Mouse (Mus musculus) c-Kit-positive CD71-positive TER-119-negative erythroid progenitor cells, embryonic 14.5 days (primary cell): ENCODE measurements around the gene Eif2a.

Experiments used
- DNase-seq: peaks from one replicate; pipeline ENCODE4 v3.0.0-alpha.2; 2013; ENCODE audit warnings: low read depth

Gene Eif2a

DNA sequence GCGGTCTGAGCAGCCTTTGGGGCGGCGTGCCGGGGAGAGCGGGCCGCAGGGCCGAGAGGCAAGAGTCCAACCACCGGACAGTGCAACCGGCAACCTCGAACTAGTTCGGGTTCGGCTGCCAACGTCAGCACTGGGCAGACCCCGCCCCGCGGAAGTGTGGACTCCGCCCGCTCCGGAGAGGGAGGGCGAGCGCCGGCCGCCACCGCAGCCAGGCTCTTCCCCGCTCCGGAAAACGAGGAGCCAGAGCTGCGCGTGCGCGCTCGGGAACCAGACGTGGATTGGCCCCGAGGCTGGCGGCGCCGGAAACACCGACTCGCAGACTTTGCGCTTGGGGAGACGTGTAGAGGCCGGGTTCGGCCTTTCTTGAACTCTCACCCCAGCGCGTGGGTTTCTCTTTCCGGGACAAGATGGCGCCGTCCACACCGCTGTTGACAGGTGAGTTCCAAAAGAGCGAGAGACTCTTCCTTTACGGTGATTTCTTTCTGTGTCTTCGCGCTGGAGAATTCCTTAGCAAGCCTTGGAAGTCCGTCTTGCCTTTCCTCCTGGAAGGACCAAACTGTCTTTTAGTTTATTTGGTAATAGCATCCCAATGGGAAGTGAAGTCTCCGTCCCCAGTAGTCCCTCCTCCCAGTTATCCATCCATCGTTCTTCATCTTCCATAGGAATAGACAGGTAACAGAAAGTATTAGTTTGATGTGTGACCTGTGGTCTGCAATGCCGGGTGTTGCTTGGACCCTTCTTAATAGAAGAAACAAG is at the start of gene Eif2a, which contains the start of gene Serp1:
Gene Eif2a, plus strand, starts transcription at position 170 of the 756 bp plus-strand sequence.
Gene Serp1, minus strand, starts transcription at position 241 of the 756 bp plus-strand sequence.
- DNase-seq, result peak; percentile 96

DNA sequence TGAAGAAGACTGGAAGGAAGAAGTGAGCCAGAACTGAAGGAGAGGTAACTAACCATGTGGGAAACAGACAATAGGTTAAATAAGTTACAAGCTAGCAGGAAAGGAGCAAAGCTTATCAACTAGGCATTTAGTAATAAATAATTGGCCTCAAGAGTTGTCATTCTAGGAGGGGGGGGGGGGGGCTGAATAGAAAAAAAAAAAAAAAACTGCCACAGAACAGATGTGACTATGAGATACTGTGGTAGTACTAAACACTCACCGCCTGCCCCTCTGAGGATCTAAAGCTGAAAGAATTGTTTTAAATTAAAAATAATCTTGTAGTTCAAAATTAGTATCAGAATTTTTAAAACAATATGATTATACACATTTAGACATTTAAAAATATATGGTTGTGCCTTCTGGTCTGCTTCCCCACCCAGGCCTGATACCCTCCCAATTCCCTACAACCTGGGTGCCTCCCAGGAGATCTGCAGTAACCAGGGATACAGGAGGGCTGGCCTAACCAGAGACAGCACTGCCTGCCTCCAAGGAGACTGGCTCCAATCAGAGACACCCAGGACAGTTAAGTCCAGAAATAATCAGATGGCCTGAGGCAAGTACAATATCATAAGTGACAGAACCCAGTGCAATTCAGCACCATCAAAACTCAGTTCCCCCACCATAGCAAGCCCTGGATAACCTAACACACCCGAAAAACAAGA is 46.7 kb upstream of the Eif2a start:
- DNase-seq, result no peak

DNA sequence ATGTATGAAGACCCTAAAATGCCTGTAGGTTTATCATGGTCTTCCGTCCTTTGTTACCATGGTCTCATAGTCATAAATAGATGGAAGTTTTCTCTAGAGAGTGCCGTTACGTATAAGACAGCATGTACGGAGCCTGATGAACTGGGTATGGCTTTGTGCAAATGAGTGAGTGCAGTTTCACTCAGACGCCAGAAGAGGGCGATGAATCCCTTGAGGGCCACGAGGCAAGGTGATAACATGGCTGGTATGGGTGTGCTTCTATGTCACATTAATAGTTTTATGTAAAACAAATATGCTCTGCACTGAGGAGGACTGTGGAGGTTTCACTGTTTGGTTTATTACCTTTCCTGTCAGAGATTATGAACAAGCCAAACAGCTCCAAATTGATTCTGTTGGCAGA is 39.7 kb upstream of the Eif2a start:
- DNase-seq, result peak; percentile 36

DNA sequence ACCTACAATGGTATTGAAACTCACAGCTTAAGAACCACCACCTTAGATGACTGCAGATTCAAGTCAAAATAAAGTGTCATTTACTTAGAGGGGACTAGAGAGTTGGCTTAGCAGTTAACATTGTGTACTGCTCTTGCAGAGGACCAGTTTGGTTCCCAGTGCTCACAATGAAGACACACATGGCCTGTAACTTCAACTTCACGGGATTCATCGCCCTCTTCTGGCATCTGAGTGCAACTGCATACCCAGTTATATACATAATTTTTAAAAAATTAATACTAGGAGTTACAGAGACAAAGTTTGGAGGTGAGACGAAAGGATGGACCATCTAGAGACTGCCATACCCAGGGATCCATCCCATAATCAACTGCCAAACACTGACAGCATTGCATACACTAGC is 38.5 kb upstream of the Eif2a start:
- no peak for DNase-seq

DNA sequence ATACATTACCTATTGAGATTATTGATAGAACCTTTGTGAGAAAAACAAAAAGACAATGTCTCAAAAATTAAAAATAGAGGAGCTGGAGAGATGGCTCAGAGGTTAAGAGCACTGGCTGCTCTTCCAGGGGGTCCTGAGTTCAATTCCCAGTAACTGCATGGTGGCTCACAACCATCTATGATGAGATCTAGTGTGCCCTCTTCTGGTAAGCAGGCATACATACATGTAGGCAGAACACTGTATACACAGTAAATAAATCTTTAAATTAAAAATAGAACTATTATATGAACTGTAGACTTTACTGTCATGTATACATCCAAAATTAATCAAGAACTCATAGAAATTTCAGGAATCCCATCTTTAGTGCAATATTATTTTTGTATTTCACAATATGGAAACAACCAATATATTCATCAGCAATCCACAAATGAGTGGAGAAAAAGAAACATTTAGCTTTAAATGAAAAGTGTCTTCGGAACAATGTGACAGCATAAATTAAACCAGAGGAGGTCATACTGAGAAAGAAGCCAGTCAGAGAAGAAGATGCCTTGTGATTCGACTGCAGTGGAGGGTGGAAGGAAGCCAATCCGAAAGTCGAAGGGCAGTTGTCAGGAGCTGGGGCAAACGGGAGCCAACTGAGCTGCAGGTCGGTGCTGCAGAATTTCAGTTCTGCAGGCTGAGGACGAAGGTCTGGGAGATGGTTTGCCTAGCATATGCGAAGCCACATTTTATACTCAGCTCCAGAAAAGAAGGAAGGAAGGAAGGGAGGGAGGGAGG is 37.4 kb upstream of the Eif2a start:
- DNase-seq, result no peak

- no peak for DNase-seq
Measured at GRCm38 (mm10) chr3:58490787-58491186, 34.8 kb upstream of the Eif2a start.

DNA sequence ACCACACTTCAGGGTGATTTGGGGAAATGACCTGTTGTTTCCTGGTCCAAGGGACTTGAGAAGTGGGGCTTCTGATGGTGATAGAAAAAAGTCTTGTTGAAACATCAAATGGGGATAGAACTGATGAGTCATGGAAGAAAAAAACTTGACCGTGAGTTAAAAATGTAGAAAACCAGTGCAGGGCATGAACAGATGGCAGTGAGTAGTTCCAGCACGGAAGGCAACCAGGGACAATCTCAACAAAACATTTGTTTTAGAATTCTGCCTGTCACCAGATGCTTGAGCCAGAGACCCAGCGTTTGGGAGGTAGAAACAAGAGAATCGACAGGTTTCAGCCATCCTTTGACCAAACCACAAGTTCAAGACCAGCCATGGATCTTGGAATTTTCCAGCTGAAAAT is 32.0 kb upstream of the Eif2a start:
- DNase-seq, result no peak

GRCm38 (mm10) chr3:58501961-58502360 is 23.7 kb upstream of the Eif2a start:
- no peak for DNase-seq

DNA sequence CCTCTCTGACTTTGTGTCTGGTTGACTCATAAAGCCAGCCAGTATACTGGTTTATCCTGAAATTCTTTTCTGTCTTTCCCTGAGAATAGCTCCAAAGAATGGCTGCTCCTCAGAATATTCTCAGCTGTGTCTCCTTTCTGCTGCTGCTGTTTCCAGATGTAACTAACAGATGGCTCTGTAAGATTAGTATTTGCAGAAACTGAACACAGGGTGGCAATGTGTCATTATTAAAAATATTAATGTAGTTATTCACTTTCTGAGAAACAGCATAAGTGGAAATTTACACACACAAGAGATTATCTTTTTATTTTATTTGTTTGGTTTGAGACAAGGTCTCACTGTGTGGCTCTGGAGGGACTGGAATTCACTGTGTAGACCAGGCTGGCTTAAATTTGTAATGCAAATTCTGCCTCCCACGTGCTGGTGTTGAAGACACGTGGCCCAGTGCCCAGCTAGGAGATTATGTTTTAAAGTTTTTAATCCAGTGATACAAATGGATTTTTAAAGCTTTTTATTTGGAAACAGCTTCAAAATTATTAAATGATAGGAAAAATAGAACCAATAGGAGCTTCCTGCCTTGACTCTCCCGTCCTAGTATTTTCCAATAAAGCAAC is 21.8 kb upstream of the Eif2a start:
- DNase-seq, result no peak

DNA sequence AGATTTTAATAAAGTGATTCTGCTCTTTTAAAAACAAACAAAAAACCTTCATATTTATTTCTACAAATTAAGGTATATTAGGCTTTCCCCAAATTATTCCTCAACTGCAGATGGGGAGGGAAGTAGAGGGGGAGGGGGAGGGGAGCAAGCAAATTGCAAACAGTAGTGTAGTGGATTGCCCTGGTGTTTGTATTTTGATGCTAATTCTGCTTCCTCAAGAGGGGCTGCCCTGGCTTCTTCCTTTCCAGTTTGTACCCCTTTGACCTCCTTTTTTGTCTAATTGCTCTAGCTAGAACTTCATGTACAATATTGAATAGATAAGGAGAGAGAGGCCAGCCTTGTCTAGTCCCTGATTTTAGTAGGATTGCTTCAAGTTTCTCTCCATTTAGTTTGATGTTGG is 20.9 kb upstream of the Eif2a start:
- DNase-seq, result no peak

DNA sequence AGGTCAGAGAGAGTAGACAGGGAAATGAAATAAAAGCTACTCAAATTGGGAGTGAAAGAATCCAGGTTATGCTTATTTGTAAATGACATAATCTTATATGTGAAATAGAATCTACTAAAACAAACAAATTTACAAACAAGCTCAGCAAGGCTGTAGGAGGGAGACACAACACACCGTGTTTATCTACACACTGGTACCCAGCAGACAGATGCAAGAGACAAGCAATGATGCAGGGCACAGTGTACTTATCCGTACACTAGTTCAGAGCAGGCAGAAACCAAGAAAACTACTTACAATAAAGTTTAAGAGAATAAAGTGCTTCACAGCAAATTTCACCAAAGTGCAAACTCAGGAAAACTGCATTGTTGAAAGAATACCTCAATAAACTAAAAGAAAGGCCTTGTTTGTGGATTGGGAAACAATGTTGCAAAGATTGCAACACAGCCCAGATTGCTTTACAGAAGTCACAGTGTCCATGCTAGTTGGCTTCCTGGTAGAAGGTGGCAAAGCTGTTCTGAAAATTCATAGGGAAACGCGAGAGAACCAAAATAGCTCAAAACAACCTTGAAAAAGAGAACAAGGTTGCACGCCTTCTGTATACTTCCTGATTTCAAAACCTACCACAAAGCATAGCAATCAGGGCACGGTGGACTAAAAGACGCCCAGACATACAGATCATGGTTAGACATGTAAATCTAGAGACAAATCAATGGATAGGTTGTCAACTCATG is 17.4 kb upstream of the Eif2a start:
- DNase-seq, result no peak

DNA sequence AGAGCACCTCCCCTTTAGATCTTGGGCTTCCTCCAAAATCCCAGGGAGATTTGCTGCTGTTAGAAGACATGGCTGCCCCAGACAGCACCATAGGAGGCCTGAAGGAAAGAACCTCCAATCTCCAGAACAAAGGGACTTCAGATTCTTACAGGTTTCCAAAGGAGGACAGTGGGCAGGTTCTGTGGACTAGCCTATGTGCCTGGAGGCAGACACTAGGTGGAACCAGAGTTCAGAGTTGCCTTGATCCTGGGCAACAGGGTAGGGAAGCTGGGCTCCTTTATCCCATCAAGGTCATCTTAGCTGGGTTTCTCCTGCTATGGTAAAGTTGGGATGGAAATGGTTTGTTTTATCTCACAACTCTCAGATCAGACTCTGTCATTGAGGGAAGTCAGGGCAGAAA is 14.0 kb upstream of the Eif2a start:
- no peak for DNase-seq

GRCm38 (mm10) chr3:58512740-58513139 is 12.9 kb upstream of the Eif2a start:
- DNase-seq, result no peak

DNA sequence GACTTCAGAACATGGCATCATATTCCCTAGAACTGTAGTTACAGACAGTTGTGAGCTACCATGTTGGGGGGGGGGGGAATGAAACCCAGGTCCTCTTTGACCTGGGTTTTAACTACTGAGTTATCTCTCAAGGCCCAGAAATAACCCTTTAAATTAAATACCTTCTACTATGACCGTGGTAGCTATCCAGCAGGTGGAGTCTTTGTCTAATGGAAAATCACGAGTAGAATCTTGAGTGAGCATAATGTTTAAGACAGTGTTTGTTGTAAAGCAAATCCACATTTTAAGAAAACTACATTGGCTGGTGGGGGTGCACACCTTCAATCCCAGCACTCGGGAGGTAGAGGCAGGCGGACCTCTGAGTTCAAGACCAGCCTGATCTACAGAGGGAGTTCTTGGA is 12.1 kb upstream of the Eif2a start:
- DNase-seq, result no peak

- no peak for DNase-seq
Measured at GRCm38 (mm10) chr3:58515947-58516601, 9.5 kb upstream of the Eif2a start.

DNA sequence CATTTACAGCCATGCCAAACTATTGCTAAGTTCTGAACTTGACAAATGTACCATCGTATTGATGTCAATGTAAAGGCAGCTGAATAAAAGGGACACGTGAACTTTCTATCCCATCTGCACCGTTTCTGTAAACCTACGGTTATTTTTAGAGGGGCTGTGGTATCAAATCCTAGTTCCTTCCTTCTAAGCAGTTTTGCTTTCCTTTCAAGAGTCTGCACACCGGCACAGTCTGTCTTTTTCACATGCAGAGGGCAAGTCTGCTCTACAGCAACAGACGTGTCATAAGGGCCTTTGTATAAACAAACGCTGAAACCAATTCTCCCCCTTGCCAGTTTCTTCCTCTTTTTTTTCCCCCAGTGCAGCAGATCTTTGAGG is 9.0 kb upstream of the Eif2a start:
- DNase-seq, result no peak

GRCm38 (mm10) chr3:58517258-58517657 is 8.4 kb upstream of the Eif2a start:
- DNase-seq, result no peak

DNA sequence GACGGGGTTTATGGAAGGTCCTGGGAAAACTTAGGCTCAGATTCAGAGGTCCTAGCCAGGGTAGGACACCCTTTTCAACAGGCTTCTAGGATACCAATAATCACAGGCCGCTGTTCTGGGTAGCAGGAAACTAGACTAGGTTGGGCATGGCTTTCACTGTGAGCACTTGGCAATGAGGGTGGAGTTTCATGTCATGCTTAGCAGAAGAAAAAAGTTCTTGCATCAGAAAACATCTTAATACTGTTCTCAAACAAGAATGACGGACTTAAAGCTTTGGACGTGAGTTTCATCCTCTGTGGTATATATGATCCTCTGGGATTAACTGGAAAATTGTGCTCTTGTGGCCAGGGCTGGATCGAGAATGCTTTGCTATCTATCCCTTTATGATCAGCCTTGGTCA is 7.8 kb upstream of the Eif2a start:
- no peak for DNase-seq

DNA sequence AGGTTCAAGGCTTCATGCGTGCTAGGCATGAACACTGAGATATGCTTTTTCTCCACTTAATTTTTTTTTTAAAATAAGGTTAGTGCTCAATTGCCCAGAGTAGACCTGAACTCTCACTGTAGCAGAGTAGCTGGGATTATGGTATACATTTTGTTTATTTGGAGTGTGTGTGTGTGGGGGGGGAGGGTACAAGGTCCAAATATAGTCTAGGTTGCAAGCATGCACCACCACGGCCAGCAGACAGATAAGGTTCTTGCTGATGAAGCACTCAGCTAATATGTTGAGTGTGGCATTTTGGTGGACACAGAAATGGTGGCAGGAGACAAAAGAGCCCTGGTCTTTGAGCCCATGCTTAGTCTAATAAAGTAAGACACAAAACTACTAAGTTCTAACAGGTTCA is 6.7 kb upstream of the Eif2a start:
- DNase-seq, result no peak

GRCm38 (mm10) chr3:58519536-58519935 is 6.1 kb upstream of the Eif2a start:
- DNase-seq, result no peak

- no peak for DNase-seq
Measured at GRCm38 (mm10) chr3:58520286-58520685, 5.3 kb upstream of the Eif2a start.
